Mouse (Mus musculus) cerebellum, postnatal 10 days (tissue): Measurements from ENCODE around the gene Cdon.
A peak's percentile ranks its signal among the peaks of the same experiment; 100 is the strongest.

ENCODE experiments used
- DNase-seq, 2 experiments: peaks; one replicate each; pipeline ENCODE4 v3.0.0; 2021; ENCODE audit warnings: mixed read lengths in 2 of 2

Gene Cdon

DNA sequence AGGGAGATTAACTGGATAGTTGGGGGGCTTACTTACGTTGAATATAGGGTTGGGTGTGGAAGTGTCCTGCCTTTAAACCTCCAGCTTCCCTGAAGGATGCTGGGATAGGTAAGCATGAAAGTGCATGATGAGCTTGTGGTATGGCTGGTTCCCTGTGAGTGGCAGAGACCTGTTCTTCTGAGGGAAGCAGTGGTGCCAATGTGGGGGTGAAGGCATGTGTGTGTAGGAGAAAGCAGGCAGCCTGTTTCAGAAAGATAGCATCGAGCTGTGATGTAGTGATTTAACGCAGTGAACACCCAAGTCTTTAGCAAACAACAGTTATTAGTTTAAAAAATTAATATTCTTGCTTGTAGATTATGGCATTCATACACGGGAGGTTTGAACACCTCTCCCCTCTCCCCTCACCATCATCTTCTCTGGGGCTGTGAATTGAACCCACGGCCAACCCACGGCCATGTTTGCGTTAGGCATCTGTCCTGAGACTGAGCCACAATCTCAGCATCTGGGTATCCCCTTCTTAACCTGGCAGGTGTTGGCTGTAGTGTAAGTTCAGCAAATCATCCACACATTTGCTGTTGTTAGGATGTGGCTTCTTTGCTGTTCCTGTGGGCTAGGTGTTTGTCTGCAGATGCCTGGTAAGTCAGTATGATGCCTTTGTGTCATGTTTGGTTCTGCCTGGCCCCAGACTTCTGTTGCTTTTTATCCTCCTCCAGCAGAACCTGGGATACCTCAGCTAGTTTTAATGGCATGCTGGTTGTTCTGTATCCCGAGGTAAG, 17.5 kb downstream of the Cdon start:
- no peak for DNase-seq

DNA sequence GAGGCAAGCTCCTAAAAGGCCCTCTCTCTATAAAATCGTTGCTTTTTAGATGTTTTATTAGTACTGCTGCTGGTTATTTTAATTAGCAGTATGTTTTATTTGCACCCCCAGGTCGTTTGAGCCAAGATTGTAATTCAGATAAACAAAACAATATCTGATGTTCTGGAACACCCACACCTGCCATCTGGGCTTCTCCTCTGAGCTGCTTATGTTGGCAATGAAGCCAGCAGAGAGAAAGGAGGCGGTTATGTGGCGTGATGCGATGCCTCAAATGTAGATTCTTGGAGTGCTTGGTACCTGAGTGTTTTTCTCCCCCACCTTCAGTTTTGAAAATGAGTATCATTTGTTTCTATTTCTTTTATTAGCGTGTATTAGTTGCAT, 18.1 kb downstream of the Cdon start:
- peak in 1 of 2 experiments; percentile 33 for DNase-seq

DNA sequence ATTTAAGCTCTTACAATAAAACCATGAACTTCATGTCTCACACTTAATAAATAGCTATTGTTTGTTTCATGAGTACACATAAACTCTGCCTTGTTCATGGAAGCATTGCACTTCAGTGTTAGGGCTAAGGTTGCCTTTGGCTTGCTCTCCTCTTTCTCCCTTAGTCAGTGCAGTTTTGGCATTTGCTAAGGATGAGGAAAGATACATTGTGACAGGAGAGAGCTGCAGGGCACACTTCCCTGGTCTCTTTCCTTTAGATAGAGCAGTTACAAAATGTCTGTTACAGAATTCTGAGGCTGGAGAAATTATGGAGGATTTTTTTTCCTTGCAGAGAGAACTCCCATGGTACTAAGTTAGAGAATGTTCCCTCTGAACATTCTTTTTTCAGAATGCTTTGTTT, 18.8 kb downstream of the Cdon start:
- no peak for DNase-seq

DNA sequence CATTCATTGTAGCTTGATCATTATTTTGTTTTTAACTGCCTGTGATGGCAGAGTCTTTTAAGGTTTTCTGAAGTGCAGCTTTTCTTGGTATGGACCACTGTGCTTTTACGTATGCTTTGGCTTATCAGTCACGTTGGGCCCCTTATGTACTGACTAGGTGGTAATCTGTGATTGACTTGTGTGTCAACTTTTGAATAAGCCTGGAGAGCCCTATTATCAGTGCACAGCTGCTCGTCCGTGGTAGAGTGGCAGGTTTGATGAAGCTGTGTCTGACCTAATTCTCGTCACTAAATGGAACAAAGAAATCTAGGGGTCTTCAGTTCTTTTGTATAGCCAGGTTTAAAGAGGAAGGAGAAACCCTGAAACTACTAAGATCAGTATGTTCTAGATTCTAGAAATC, 21.5 kb downstream of the Cdon start:
- DNase-seq = no peak

DNA sequence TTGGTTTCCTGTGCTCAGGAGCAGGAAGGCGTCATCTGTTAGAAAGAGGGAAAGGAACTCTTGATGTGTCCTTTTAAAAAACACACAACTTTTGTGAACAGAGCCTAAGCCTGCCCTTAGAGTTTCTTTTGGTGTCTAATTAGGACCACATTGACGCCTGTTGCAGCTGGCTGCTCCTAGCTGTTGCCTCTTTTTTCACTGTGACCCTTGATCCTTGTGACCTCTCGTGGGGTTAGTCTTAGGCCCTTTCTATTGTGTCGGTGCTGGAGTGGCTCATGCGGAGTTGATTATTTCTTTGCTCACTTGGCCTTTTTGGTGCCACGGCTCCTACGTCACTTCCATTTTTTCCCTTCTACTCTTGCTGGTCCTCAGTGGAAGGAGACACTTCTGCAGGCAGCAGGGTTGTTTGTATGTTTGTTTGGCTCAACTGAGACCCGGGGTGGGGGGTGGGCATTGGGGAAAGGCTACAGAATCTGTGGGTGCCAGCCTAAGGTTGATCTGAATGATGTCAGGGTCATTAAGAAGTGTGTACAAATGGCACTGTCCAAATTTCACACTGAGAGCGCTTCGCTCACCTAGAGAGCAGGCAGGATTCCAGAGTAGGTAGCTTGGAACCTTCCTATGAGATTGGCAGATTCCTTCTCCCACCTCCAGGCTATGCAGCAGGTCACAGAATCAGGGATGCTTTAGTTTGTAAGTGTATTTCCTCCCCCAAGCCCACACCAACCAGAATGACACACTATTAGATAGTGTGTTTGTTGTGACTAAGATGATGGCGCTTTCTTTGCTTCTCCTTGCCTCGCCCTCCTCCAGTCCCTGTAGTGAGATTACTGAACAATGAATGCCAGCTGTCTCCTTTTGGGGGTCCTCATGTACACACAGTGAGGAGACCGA, 22.9 kb downstream of the Cdon start:
- peak; percentile 20 to 27 for DNase-seq

DNA sequence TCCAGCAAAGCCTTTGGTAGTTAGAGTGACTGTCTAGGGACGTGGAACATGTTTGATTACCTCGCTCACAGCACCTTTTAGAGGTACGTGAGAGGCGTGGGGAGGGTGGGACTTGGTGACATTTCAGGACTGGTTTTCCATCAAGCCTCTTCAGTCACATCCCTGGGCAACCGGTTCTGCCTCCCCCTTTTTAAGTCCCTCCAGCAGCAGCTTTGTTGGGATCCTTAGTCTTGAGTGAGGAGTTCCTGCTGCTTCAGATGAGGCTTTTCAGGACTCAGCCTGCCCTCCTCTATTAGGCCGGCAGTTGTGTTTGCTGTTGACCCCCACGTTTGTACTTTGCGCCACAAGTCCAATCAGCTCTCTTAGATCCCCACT, 23.6 kb downstream of the Cdon start:
- DNase-seq = no peak

DNA sequence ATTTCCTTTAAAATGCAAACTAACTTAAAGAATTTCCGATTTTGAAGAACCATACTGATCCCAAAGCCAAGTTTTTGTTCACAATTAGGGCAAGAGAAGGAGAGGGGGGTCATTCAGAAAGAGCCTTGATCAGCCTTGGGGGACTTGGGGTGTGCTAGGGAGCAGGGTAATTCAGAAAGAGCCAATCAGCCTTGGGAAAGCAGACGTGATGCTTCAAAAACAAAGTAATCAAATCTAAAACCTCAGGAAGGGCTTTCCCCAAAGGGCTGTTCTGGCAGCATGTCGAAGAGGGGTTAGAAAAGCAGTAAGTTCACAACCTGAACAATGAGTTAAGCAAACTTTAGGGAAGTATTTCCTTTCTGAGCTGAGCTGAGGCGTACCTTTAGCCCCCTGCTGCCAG, 26.0 kb downstream of the Cdon start:
- no peak for DNase-seq

DNA sequence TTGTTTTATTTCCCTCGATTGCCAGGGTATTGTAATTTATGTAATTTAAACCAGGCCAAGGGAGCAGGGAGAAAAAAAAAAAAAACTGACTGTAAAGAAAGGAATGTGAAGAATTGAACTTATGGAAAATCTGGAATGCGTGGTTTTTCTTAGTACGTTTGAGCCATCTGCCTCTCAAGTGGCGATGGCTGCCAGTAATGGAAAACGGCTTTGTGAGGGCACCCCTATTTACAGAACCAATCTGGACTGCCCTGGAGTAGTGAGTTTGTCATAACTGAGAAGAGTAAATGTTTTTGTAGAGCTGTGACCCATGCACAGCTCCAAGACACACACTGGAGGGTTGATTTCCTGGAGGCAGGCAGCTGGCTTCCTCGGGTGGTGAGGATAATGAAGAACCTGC, 32.4 kb downstream of the Cdon start:
- DNase-seq = no peak

DNA sequence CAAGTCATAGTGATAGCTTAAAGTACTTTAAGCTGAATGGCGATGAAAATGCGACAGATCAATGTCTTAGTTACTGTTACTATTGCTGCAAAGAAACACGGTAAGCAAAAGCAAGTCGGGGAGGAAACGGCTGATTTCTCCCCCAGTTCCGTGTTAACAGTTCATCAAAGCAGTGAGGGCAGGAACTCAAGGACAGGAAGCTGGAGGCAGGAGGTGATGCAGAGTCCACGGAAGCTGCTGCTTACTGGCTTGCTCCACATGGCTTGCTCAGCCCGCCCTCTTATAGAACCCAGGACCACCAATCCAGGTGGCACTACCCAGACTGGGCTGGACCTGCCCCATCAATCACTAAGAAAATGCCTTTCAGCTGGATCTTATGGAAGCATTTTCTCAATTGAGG, 38.7 kb downstream of the Cdon start:
- DNase-seq = no peak

DNA sequence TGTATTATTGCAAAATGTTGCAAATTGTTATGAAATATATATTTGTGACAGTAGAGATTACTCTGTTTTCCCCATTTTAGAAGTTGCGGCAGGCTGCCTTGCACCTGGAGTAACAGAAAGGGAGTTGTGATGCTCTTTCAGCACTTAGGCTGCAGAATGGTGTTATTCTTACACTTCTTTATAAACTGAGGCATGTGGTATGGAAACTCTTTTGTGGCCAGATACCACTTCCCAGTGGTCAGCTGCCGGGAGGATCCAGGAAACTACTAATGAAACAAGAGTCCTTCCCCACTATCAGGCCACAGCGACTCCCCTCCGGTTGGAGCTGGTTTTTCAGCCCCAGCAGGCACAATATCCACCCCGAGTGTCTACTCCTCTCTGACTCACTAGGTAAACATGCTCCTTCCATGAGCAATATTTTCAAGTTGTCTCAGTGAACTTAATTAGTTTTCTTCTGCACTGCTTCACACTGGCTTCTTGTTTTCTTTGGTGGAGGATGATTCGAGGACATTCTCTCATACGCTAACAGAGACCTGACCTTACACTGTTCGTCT, 46.4 kb downstream of the Cdon start:
- no peak for DNase-seq

DNA sequence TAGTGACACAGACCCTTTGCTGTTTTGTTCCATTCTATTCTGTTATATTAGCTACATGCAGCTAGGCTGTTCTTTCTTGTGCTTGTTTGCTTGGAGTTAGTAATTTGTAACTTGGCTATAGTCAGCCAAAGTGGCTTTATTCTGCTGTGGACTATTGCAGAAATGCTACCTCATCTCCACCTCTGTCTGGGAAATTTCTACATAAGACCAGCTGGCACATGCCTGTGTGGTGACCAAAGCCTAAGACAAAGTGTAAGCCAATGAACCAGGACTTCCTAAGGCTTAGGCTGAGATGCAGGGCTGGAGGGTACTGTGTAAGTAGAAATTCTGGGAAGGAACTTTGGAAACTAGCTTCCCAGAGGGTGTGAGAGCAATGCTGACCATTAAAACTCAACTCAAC, 48.0 kb downstream of the Cdon start:
- no peak for DNase-seq

DNA sequence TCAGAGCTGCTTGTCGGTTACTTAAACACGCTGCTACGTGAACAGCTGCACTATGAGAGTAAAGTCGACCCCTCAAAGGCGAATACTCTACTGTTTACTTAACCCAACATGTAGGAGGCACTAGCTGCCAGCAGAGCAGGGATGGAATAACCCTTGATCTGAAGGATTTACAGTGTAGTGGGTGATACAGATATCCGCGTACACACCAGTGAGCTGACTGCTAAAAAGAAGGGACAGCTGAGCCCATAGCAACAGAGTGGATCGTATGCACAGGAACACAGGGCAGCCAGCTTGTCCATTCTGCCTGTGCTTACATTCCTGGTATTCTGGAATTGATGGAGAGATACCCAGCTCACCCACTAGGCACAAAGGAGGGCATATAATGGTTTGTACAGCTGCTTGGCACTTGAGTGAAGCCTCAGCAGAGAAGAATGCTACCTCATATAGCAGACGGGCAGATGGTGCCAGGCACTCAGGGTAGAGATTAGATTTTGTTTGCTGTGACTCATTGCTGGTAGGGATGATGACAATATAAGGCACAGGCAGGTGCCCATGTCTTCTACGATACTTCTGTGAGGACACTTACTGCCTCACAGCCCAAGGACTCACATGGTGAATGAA, 53.3 kb downstream of the Cdon start:
- no peak for DNase-seq

DNA sequence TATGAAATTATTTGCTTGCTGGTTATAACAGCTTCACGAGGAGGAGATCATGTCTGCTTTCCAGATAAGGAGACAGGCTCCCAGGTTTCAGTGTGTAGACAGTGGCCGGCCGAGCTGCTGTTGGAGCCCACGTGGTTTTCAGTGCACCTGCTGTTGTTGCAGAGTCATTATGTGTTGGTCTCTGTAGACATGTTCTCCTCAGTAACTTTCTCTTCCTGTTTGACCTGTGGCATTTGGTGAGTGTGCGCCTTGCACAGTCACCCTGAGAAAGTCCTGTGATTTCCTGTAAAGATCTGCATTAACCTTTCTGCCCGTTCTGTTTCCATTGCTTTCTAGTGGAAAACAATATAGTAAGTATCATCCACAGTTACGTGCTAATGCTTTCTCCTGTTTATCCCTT, 54.5 kb downstream of the Cdon start:
- no peak for DNase-seq

DNA sequence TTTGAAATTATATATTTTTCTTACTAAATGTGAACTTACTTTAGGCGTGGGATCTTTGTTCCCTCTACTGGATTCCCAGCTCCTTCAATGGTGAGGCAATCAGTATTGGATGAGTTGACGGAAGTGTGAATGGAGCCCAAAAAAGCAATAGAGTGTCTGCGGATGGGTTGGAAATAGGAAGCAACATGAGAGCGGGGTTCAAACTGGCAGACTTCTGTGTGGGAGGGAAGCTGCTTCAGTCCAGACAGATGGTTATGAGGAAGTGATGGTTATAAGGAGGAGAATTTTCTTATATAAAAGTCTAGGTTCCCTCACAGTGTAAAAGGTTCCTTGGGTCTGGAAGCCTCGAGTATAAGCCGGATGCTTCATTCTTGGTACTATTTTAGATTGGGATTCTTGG, 58.5 kb downstream of the Cdon start:
- DNase-seq = no peak

DNA sequence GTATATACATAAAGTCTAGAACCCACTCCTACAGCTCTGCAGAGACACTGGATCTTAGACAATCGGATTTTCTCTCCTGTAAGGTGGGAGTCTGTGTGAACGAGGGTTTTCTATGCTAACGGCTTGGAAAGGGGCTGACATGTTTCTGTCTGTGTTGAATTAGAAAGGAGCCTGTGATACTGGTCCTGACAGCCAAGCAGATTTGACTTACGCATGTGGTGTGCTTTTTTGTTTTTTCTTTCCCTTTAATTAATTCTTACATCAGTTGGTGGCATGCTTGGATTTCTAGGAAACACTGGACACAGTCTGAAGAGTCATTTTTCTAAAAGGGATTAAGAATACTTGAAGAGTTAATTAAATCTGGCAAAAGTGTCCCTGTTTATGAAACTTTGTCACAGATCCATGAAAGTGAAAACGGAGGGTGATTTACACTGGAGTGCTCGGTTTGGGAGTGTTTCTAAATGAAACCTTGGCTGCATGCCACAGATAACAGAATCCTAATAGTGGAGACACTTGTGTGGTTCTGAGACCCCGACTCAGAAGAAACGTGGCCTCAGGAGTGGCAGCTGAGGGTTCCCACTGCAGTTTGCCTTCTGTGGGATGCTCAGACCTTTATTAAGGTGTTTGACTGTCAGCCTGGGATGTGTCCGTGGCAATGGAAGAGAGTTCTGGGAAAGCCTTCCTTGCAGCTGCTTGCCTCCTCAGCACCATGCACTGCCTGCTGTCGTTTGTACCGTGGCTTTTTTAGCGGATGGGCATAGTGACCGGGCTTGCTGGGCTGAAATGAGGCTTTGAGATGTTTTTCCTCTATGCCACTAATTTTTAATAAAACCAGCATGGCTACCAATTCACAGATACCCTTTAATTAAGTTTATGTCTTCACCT, 61.3 kb downstream of the Cdon start:
- DNase-seq = peak in 1 of 2 experiments; percentile 18

DNA sequence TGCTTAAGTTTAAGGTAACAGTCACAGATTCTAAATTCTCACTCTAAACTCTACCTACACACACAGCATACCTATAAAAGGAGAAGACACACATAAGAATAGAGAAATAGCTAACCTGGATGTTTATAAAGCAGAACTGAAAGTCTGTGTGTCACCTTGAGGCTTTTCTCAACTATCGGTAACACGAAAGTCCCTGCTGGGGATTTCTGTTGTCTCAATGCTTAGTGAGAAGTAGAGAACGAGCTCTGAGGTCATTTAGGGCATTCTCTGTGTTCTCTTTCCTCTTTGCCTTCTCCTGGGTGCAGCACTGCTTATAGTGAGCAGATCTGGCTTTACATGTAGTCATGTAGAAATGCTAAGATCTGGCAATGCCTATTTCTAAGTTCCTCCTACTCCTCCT, 63.0 kb downstream of the Cdon start:
- no peak for DNase-seq

DNA sequence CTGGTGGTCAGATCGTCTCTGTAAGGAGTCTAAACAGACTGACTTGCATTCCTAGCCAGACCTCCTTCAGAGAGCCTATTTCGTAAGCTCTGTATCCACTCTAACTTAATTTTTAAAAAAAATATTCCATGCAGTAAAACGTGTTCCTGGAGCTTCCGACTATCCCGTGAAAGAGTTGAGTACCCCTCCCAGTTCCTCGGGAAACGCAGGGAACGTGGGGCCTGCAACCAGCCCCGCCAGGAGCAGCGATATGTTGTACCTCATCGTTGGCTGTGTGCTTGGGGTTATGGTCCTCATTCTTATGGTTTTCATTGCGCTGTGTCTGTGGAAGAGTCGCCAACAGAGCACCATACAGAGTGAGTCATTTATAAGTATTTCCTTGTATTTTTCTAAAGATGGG, 65.7 kb downstream of the Cdon start:
- DNase-seq = no peak

DNA sequence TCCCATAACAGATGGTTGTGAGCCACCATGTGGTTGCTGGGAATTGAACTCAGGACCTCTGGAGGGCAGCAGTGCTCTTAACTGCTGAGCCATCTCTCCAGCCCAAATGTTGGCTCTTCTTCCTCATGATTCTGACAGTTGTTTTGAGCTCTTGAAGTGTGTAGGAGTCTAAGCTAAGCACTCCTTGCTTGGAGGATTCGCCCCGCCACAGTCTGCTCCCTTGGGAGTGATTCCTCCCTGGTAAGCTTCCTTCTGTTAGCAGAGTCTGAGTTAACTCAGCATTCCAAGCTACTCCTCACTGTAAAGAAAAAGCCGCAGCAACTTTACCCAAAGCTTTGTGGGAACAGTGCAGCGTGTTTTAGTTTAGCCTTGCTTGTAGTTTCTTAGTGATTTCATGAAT, 67.6 kb downstream of the Cdon start:
- no peak for DNase-seq

DNA sequence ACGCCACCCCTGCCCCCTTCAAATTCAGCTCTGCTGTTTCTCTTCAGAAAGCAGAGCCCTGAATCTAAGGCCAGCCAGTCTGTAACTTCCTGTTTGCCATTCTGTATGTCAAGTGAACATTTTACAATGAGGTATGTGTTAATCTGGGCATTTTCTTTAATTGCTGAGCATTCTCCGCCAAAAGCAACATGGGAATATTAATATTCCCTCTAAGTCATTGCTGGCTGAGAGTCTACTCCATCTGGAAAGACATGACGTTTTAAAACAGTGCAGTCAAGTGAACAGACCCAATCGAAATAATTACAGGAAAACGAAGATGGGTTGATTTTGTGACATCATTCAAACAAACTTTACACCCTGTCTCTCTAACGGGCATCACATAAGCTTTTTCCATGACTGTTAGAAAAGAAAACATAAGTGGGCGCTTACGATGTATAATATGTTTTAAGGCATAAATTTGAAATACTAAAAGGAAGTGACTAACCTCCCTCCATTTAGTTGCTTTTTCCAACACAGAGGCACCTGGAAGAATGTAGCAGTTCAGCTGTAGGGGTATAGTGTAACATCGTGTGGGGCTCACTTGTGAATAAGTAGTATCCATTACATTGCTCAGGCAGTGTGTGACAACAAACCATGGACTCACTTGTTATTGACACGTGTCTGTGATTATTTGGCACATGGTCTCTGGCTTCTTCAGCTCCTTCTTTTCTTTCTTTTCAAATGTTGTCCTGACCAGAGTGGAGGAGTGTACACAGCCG, 70.4 kb downstream of the Cdon start:
- DNase-seq = no peak

DNA sequence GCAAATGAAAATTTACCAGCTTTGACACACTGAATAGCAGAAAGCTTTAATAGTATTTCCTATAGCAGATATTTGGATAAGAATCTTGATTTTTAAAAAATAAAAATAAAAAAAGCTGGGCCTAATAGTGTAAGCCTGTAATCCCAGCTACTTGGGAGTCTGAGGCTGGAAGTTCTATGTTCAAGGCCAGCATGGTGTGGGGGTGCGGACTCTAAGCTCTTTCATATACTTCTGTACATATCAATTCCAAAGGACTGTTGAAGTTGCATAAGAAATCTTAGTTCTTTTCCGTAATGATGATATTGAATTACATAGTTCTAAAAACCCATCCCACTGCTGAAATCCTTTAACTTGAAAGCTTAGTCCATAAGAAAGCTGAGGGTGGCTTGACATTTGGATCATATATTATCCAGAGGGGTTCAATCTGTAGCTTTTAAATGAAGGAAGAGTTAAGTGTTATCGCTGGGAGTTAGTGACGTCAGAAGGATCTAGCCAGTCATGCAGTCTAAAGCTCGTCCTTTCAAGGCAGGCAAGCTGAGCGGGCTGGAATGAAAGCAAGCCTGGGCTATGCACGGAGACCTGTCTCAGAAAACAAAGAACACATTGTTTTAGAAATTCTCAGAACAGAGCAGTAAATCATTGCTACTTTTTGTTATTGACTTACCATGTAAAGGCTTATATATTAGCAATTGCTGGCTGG, 72.3 kb downstream of the Cdon start:
- no peak for DNase-seq

DNA sequence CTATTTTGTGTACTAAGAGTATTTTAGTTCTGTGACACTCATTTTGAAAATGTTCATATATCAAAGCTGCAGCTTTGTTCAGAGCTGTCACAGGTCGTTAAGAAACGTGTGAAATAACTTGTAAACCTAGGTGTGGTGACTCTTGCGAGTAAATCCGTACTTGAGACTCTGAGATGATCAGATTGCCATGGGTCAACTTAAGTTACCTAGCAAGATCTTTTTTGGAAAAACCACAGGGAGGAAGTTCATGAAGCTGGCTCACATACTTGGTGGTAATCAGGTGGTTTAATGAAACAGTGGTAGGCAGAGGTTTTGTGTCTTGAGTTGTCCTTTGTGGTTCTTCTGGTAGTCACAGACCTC, 72.8 kb downstream of the Cdon start:
- DNase-seq = no peak
